Mouse (Mus musculus): Measurements from ENCODE around the gene Gm10840.

DNA sequence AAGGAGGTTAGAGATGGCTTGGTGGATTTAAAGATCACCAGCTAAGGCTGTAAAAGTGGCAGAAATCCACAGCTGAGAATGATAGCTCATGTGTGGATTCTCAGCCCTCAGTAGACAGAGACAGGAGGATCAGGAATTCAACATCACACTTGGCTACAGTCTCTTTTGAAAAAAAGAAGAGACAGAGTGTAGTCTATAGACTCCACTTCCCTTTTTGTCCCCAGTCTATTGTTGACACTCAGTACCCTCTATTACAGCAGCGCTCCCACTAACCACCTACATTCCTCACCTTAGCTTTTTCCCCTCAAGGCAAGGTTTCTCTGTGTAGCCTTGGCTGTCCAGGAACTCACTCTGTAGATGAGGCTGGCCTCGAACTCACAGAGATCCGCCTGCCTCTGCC lies 31.1 kb downstream of the Gm10840 start:
- TF ChIP-seq POLR2A (IDR thresholded peaks at IDR 0.05; ENCODE audit: insufficient read depth, low read length) = no peak
- TF ChIP-seq CTCF (IDR thresholded peaks at IDR 0.05; ENCODE audit: low read depth, low read length) = no peak
- no peak for TF ChIP-seq EP300 (IDR thresholded peaks at IDR 0.05; ENCODE audit: insufficient read depth, low read depth, low read length)

All from ES-Bruce4 (cell line).